In genomic region chr7:28972542-28972985, GRCm38 (mm10) we compare ENCODE assay signal across 8 mouse cellular contexts. TPM values are rescaled to one million over a fixed set of nuclear protein-coding genes. Genes with fewer than 3 reads are reported as not detected.
A peak's percentile ranks its signal among the peaks of the same experiment; 100 is the strongest.
DNase-seq lines count a peak whose midpoint lies in the region; ATAC-seq and TF ChIP-seq lines count a peak whose summit lies in the region.

No protein-coding gene starts in this region.

- peak overlapping the region; percentile 52 for H3ac ChIP-seq in C2C12 (ENCODE audit: control insufficient read depth, insufficient read length, low read depth)

- 71% methylated on average over 8 of the region's 8 CpGs for WGBS in heart, embryonic 10.5 days
- 59% methylated on average over 8 of the region's 8 CpGs for WGBS in lung, embryonic 16.5 days

- CTCF ChIA-PET in Patski (lab: Charles Lee): interaction anchor here (0.8 to 1.4 kb wide), 2 partner anchors 9 to 10 kb away, joined by 4 read pairs; partner anchors contain the start of genes Eif3k and Map4k1

- TF ChIP-seq CTCF in C2C12 (IDR thresholded peaks at IDR 0.05; ENCODE audit: control insufficient read depth, insufficient read depth, insufficient read length) (no peak), Patski (IDR thresholded peaks at IDR 0.05) (peak; percentile 89)

- no peak overlapping the region for H3K4me2 ChIP-seq in lung, embryonic 16.5 days (ENCODE audit: low read depth, low read length)

- H3K27me3 ChIP-seq in C2C12 (ENCODE audit: control insufficient read depth, insufficient read depth, insufficient read length) (no peaks in the 10 kb centered on the region), Patski (no peaks in the 10 kb centered on the region)
- H3K27me3 ChIP-seq in heart, embryonic 10.5 days (ENCODE audit: insufficient read depth, poor library complexity, severe bottlenecking): no peaks in the 10 kb centered on the region
- no peaks in the 10 kb centered on the region for H3K27me3 ChIP-seq in lung, embryonic 16.5 days (ENCODE audit: control insufficient read depth, insufficient read depth, low read depth, low read length)

- POLR2A ChIA-PET in Patski (lab: Charles Lee): interaction anchor here (0.6 kb wide), 1 partner anchor 25 kb away, joined by 3 read pairs; no protein-coding TSS in a partner anchor

- H3K4me1 ChIP-seq in heart, embryonic 10.5 days: peaks cover 18% of the 10 kb centered on the region
- H3K4me1 ChIP-seq in lung, embryonic 16.5 days (replicated peaks; ENCODE audit: control insufficient read depth, insufficient read depth, low read length): peaks cover 16% of the 10 kb centered on the region

- no peaks in the 10 kb centered on the region for H3K79me2 ChIP-seq in C2C12 (ENCODE audit: control insufficient read depth, insufficient read depth)

- H3K9ac ChIP-seq in lung, embryonic 16.5 days (ENCODE audit: low read length): no peak overlapping the region

- in situ Hi-C loops in Patski (cut with MboI; ENCODE audit: low pct_unique_long_range_greater_than_20kb): no loop called here

- no peak overlapping the region for H3K27ac ChIP-seq in heart, embryonic 10.5 days
- H3K27ac ChIP-seq in lung, embryonic 16.5 days (ENCODE audit: low read length): peak overlapping the region; percentile 75

- peaks cover 21% of the 10 kb centered on the region for H3K36me3 ChIP-seq in C2C12 (ENCODE audit: control insufficient read depth, insufficient read depth)
- peaks cover 72% of the 10 kb centered on the region for H3K36me3 ChIP-seq in heart, embryonic 10.5 days
- H3K36me3 ChIP-seq in lung, embryonic 16.5 days (ENCODE audit: control insufficient read depth, insufficient read depth, low read length): peaks cover 24% of the 10 kb centered on the region

- H3K4me3 ChIP-seq in C2C12 (ENCODE audit: insufficient read depth, poor library complexity, severe bottlenecking): no peak overlapping the region
- no peak overlapping the region for H3K4me3 ChIP-seq in heart, embryonic 10.5 days
- no peak overlapping the region for H3K4me3 ChIP-seq in lung, embryonic 16.5 days (ENCODE audit: low read length)

- no peak for DNase-seq in Patski (ENCODE audit: low read depth, low spot score)
- DNase-seq in heart, embryonic 10.5 days (ENCODE audit: low spot score): peak; percentile 84
- DNase-seq in layer of hippocampus, adult 9-10 months (ENCODE audit: low spot score): peak; percentile 39
- peak; percentile 65 for DNase-seq in right cerebral cortex, adult 18-20 months
- DNase-seq in urinary bladder, adult 2 months (ENCODE audit: low spot score): peak; percentile 68

- H3K9me3 ChIP-seq in heart, embryonic 10.5 days: no peaks in the 10 kb centered on the region
- H3K9me3 ChIP-seq in lung, embryonic 16.5 days (ENCODE audit: control insufficient read depth, low read length): no peaks in the 10 kb centered on the region

- ATAC-seq in Patski: no peak
- ATAC-seq in common myeloid progenitor, adult 5-6 weeks (replicated peaks; ENCODE audit: low read depth, poor library complexity, severe bottlenecking): peak; percentile 76
- 0 out of 2 replicates have a peak, but pooled peaks have one; percentile 6 for ATAC-seq in lung, embryonic 16.5 days (ENCODE audit: low read depth)

- H3K79me3 ChIP-seq in C2C12 (ENCODE audit: low read depth): no peaks in the 10 kb centered on the region

TF ChIP-seq in C2C12, 6 proteins besides CTCF, POLR2A, EP300 and RAD21:
- TF ChIP-seq USF1 (IDR thresholded peaks at IDR 0.05; ENCODE audit: low read depth): no peak
- TF ChIP-seq CEBPB (IDR thresholded peaks at IDR 0.05; ENCODE audit: low read depth): no peak
- TF ChIP-seq MYOD1 (IDR thresholded peaks at IDR 0.05; ENCODE audit: control insufficient read depth, insufficient read length, low read depth): no peak
- no peak for TF ChIP-seq MYOG (IDR thresholded peaks at IDR 0.05; ENCODE audit: control insufficient read depth, extremely low read depth, insufficient read length)
- TF ChIP-seq FOSL1 (IDR thresholded peaks at IDR 0.05; ENCODE audit: insufficient read depth, low read length, poor library complexity, severe bottlenecking): no peak
- no peak for TF ChIP-seq MAX (IDR thresholded peaks at IDR 0.05)

RNA-seq across cellular contexts. Expression of gene Eif3k, which starts 9.1 kb away (rescaled TPM):
- 429 TPM for polyA plus RNA-seq in C2C12 (2012; fragmentation: generic; extraction: Trizol)
- polyA plus RNA-seq in Patski (2021): 328 TPM
- total RNA-seq in common myeloid progenitor, adult 5-6 weeks (2017): 417 and 491 TPM in 2 replicates
- polyA plus RNA-seq in heart, embryonic 10.5 days (2016; fragmentation: Nextera tagmentation; extraction: Ambion mirVana): 289 and 329 TPM in 2 replicates
- polyA plus RNA-seq in lung, embryonic 16.5 days (2015; fragmentation: Nextera tagmentation; extraction: Ambion mirVana): 366 and 367 TPM in 2 replicates
- polyA plus RNA-seq in urinary bladder, adult 2 months (2012; rRNA removed): 368 and 380 TPM in 2 replicates

RNA-seq across cellular contexts. Expression of gene Map4k1, which starts 9.3 kb away (rescaled TPM):
- polyA plus RNA-seq in C2C12 (2012; fragmentation: generic; extraction: Trizol) (3.6 TPM), Patski (2021) (4.7 TPM)
- total RNA-seq in common myeloid progenitor, adult 5-6 weeks (2017): 65.8 and 72.9 TPM in 2 replicates
- 9.9 and 14.3 TPM in 2 replicates for polyA plus RNA-seq in heart, embryonic 10.5 days (2016; fragmentation: Nextera tagmentation; extraction: Ambion mirVana)
- polyA plus RNA-seq in lung, embryonic 16.5 days (2015; fragmentation: Nextera tagmentation; extraction: Ambion mirVana): 8.9 and 10.7 TPM in 2 replicates
- polyA plus RNA-seq in urinary bladder, adult 2 months (2012; rRNA removed): 3.6 and 3.8 TPM in 2 replicates

RNA-seq across cellular contexts. Expression of gene Actn4, which starts 10.4 kb away (rescaled TPM):
- 465 TPM for polyA plus RNA-seq in C2C12 (2012; fragmentation: generic; extraction: Trizol)
- 485 TPM for polyA plus RNA-seq in Patski (2021)
- total RNA-seq in common myeloid progenitor, adult 5-6 weeks (2017): 42.6 and 76.9 TPM in 2 replicates
- polyA plus RNA-seq in heart, embryonic 10.5 days (2016; fragmentation: Nextera tagmentation; extraction: Ambion mirVana): 319 and 371 TPM in 2 replicates
- 313 and 319 TPM in 2 replicates for polyA plus RNA-seq in lung, embryonic 16.5 days (2015; fragmentation: Nextera tagmentation; extraction: Ambion mirVana)
- 285 and 345 TPM in 2 replicates for polyA plus RNA-seq in urinary bladder, adult 2 months (2012; rRNA removed)
